Mouse (Mus musculus) lung, postnatal 0 days (tissue): ENCODE results near the gene Tmem125. TPM values are rescaled to one million over a fixed set of nuclear protein-coding genes. Genes with fewer than 3 reads are reported as not detected.
"Not testable (repeated sequence)": the region's sequence is repeated elsewhere in the genome, so short reads cannot be mapped to it uniquely, and the experiment has no call there.

ENCODE experiments used
- ATAC-seq: fragments of 200-750 bp; cut with Nextera tagmentation; 2 replicates; pipeline ENCODE4 v1.8.0; 2017; ENCODE audit warnings: moderate library complexity
- DNase-seq: peaks from one replicate; pipeline ENCODE4 v3.0.0-alpha.2; 2016; ENCODE audit warnings: low spot score
- H3K27ac ChIP-seq: fragments of 300-500 bp; sonication (generic); 2 replicates; pipeline ENCODE4 v1.5.1; 2014; ENCODE audit warnings: antibody characterized with exemption, mild to moderate bottlenecking, low read length, mixed read lengths
- H3K27me3 ChIP-seq: fragments of 300-500 bp; sonication (generic); replicated peaks from 2 replicates; pipeline ENCODE4 v1.6.1; 2014; ENCODE audit warnings: low read length, mixed read lengths; ENCODE audit not compliant: insufficient read depth
- H3K36me3 ChIP-seq: fragments of 300-500 bp; sonication (generic); 2 replicates; pipeline ENCODE4 v1.6.1; 2014; ENCODE audit warnings: low read length, mixed read lengths; ENCODE audit not compliant: insufficient read depth
- H3K4me1 ChIP-seq: fragments of 300-500 bp; sonication (generic); 2 replicates; pipeline ENCODE4 v1.6.1; 2014; ENCODE audit warnings: antibody characterized with exemption, low read depth, low read length, mixed read lengths; ENCODE audit not compliant: insufficient read depth
- H3K4me2 ChIP-seq: fragments of 300-500 bp; sonication (generic); replicated peaks from 2 replicates; pipeline ENCODE4 v1.6.1; 2014; ENCODE audit warnings: low read depth, mild to moderate bottlenecking, low read length, moderate library complexity, mixed read lengths
- H3K4me3 ChIP-seq: fragments of 300-500 bp; sonication (generic); 2 replicates; pipeline ENCODE4 v1.5.1; 2014; ENCODE audit warnings: low read depth, low read length
- H3K9ac ChIP-seq: fragments of 300-500 bp; sonication (generic); replicated peaks from 2 replicates; pipeline ENCODE4 v1.6.1; 2014; ENCODE audit warnings: low read depth, mild to moderate bottlenecking
- H3K9me3 ChIP-seq: fragments of 300-500 bp; sonication (generic); 2 replicates; pipeline ENCODE4 v1.6.1; 2016; ENCODE audit warnings: low read length, mixed read lengths
- CTCF ChIP-seq: IDR thresholded peaks from 2 replicates; pipeline ENCODE4 v1.5.1; 2016; ENCODE audit warnings: antibody characterized with exemption, mild to moderate bottlenecking
- EP300 ChIP-seq: IDR thresholded peaks from 2 replicates; pipeline ENCODE4 v1.6.1; 2016; ENCODE audit warnings: antibody characterized with exemption, mild to moderate bottlenecking, control low read depth
- WGBS: fragments of 180-500 bp; shearing (Covaris S2); extraction: QIAGEN DNeasy Blood & Tissue Kit; methylation state at CpG from one replicate; pipeline ENCODE4 v1.1.7; 2014; 5-methylcytosine and 5-hydroxymethylcytosine counted together
- polyA plus RNA-seq: library from polyadenylated mRNA; unstranded; fragments of >200 nt; fragmentation: Nextera tagmentation; extraction: Ambion mirVana; gene quantifications from 2 replicates; pipeline ENCODE4 v1.2.1, GENCODE M21; 2015

The Tmem125 gene
- polyA plus RNA-seq, 1 experiment from 2014 or later, result 17.4 TPM

DNA sequence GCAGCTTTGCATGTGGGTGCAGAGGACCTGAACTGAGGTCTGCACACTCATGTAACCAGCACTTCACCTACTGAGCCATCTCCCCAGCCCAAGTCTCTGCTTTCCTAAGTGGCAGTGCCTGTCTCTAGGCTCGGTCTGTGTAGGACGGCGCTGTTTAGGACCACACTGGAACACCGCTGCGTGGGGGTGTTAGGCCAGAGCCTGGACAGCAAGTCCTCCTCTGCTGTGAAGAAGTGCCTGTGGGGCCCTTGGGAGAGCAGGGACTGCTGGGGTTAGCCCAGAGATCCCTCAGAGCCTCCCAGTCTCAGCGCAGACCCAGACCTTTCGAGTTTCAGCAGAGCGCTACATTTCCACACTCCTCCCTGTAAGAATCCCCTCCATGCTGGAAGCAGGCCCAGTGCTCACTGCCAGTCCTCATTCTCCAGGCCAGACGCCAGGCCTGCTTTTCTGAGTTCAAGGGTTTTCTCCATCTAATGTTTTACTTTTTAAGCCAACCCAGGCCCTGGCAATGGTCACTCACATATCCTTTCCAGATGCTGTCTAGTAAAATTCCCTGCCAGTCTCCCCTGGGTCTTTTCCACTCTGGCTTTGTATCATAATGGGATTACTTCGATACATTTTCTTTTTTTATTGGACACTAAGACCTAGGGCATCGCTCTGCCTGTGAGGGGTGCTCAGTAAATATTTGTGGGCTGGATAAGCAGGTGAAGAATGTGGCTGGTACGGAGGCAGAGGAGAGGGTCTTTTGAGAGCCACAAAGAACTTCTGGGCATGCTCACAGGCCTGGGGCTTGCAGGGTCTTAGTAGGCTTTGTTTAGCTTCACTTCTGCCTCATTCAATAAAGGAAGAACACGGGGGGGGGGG is 20.4 kb upstream of the Tmem125 start:
- Histone ChIP-seq H3K9me3 (no peaks in the 10 kb centered on the region), H3K4me2 (no peak overlapping the region), H3K27ac (no peak overlapping the region), H3K27me3 (no peaks in the 10 kb centered on the region), H3K4me1 (no peaks in the 10 kb centered on the region), H3K9ac (no peak overlapping the region), H3K36me3 (no peaks in the 10 kb centered on the region), H3K4me3 (no peak overlapping the region)
- no peak for TF ChIP-seq CTCF
- no peak for TF ChIP-seq EP300
- ATAC-seq (no peak), DNase-seq (no peak)
- 68% methylated on average over 13 of the region's 13 CpGs for WGBS

DNA sequence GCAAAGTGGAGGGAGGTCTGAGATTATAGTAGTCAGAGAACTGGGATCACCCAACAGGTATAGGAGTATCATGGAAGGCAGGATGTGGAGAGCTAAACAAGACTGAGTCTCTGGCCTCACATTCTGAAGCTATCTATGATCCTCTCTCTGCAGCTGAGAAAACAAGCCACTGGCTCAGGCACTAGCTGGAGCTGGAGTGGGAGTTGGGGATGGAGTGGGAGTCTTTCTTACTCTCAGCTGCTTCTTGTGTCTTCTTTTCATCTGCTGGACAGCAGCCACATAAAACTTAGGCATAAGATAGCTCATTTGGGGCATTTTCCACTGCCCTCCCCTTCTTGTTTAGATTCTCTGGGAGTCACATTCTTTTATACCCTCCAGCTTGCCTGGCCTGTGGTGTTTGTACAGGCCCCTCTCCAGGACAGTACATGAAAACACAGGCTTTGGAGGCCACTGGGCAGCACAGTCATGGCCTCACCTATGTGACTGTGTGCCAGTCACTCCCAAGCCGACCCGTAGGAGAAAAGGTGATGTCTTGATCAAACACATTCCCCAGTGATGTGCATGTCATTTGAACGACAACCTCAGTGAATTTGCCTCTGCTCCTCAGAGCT is 9.3 kb upstream of the Tmem125 start:
- no peak for ATAC-seq
- Histone ChIP-seq H3K9me3 (no peaks in the 10 kb centered on the region), H3K4me2 (no peak overlapping the region), H3K4me1 (no peaks in the 10 kb centered on the region), H3K4me3 (no peak overlapping the region), H3K9ac (no peak overlapping the region), H3K27ac (no peak overlapping the region), H3K27me3 (no peaks in the 10 kb centered on the region), H3K36me3 (no peaks in the 10 kb centered on the region)
- WGBS, result 75% methylated on average over 3 of the region's 3 CpGs
- TF ChIP-seq EP300 (no peak), CTCF (no peak)
- DNase-seq, result no peak

DNA sequence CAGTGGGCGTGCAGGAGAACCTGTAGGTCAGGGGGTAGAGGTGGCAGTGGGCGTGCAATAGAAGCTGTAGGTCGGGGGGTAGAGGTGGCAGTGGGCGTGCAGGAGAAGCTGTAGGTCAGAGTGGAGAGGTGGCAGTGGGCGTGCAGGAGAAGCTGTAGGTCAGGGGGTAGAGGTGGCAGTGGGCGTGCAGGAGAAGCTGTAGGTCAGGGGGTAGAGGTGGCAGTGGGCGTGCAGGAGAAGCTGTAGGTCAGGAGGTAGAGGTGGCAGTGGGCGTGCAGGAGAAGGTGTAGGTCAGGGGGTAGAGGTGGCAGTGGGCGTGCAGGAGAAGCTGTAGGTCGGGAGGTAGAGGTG is 4.3 kb upstream of the Tmem125 start:
- WGBS, result 86% methylated on average over 10 of the region's 10 CpGs
- H3K4me1 ChIP-seq, H3K27me3 ChIP-seq, H3K4me2 ChIP-seq, H3K9ac ChIP-seq, H3K9me3 ChIP-seq, ATAC-seq, H3K4me3 ChIP-seq, H3K36me3 ChIP-seq, H3K27ac ChIP-seq: not testable (repeated sequence)
- peak; percentile 92 for DNase-seq

DNA sequence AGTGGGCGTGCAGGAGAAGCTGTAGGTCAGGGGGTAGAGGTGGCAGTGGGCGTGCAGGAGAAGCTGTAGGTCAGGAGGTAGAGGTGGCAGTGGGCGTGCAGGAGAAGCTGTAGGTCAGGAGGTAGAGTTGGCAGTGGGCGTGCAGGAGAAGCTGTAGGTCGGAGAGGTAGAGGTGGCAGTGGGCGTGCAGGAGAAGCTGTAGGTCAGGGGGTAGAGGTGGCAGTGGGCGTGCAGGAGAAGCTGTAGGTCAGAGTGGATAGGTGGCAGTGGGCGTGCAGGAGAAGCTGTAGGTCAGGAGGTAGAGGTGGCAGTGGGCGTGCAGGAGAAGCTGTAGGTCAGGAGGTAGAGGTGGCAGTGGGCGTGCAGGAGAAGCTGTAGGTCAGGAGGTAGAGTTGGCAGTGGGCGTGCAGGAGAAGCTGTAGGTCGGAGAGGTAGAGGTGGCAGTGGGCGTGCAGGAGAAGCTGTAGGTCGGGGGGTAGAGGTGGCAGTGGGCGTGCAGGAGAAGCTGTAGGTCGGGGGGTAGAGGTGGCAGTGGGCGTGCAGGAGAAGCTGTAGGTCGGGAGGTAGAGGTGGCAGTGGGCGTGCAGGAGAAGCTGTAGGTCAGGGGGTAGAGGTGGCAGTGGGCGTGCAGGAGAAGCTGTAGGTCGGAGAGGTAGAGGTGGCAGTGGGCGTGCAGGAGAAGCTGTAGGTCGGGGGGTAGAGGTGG is 3.7 kb upstream of the Tmem125 start:
- H3K36me3 ChIP-seq, H3K4me2 ChIP-seq, H3K4me1 ChIP-seq, H3K27ac ChIP-seq, H3K27me3 ChIP-seq, H3K4me3 ChIP-seq, ATAC-seq, H3K9ac ChIP-seq, DNase-seq, H3K9me3 ChIP-seq: not testable (repeated sequence)
- 87% methylated on average over 22 of the region's 23 CpGs for WGBS

DNA sequence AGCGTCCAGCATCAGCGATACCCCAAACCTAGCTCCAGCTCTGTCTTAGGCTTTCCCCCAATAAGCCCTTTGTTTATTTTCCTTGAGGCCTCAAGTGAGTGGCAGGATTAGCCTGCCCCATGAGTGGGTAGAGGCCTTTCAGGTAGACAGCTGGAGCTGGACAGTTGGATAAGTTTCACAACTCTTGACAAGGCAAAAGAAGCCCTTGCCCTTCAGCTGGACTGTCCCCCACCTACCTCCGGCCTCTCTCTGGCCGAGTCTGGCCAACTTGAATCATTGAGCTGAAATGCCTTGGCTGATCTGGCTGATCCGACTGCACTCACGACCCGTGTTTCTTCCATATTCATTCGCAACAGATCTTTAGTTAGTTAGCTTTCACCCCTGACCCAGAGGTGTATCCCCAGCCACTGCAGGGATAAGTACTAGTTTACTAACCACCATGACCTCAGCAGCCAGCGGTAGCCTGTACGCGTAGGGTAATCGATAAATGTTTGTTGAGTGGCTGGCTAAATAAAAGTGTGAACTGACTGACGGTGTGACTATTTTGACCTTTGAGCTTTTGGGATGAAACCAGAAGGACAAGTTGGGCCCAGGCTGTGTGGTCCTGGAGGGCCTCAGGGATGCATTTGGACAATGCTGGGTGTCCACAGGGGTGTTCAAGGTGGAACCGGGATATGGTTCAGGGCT is 740 bp upstream of the Tmem125 start:
- Histone ChIP-seq H3K9me3 (no peaks in the 10 kb centered on the region), H3K9ac (no peak overlapping the region), H3K4me3 (no peak overlapping the region), H3K4me2 (peak overlapping the region; percentile 65), H3K36me3 (no peaks in the 10 kb centered on the region), H3K4me1 (no peaks in the 10 kb centered on the region), H3K27me3 (no peaks in the 10 kb centered on the region), H3K27ac (peak overlapping the region; percentile 83)
- TF ChIP-seq CTCF, result no peak
- DNase-seq (peak; percentile 19), ATAC-seq (no peak)
- 35% methylated on average over 14 of the region's 14 CpGs for WGBS

DNA sequence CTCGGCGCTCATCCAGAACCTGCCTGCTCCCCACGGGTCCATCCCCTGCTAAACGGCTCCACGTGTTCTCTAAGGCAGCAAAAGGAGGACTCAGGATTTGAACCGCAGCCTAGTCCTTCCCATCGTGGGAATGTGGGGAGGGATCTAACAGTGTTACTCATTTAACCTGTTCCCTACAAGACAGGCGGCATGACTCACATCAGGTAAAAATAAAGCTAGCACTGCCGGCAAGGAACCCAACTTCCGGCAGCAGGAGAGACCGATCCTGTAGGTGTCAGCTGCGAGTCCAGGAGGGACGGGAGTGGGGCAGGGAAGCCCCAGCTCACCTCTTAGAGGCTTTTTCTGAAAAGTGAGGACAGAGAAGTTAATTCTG is 700 bp downstream of the Tmem125 start:
- peak; percentile 77 for DNase-seq
- H3K9ac ChIP-seq, result peak overlapping the region; percentile 23; the same call in 1 of the 2 replicates
- H3K27ac ChIP-seq, result peak overlapping the region; percentile 83
- H3K36me3 ChIP-seq, result no peaks in the 10 kb centered on the region
- H3K4me2 ChIP-seq, result peak overlapping the region; percentile 65
- peak; percentile 58 for ATAC-seq
- no peaks in the 10 kb centered on the region for H3K27me3 ChIP-seq
- no peaks in the 10 kb centered on the region for H3K9me3 ChIP-seq
- no peak for TF ChIP-seq EP300
- peak; percentile 18 for TF ChIP-seq CTCF
- no peaks in the 10 kb centered on the region for H3K4me1 ChIP-seq
- 12% methylated on average over 13 of the region's 13 CpGs for WGBS
- peak overlapping the region; percentile 31 for H3K4me3 ChIP-seq
